Mouse (Mus musculus) adrenal gland, postnatal 25 days (tissue): ENCODE measurements at regions not wholly inside any gene's neighbourhood (a gene's known extent, or its start where the extent isn't known, plus 50 kb on each side); places are given as distances from the start of the nearest gene placed in this dataset.

Experiments
- DNase-seq: peaks from one replicate; pipeline ENCODE4 v3.0.0; 2021; ENCODE audit warnings: mixed read lengths

DNA sequence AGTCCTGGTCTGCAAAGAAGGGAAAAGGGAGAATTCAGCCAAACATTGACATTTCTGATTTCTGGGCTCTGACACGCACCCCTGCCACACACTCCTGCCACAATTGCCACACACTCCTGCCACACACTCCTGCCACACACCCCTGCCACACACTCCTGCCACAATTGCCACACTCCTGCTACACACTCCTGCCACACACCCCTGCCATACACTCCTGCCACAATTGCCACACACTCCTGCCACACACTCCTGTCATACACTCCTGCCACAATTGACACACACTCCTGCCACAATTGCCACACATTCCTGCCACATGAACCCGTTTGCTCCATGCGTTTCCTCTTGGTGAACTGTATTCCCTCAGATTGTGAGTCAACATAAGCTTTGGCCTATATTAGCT lies 130.0 kb upstream of the Gm9833 start:
- no peak for DNase-seq

DNA sequence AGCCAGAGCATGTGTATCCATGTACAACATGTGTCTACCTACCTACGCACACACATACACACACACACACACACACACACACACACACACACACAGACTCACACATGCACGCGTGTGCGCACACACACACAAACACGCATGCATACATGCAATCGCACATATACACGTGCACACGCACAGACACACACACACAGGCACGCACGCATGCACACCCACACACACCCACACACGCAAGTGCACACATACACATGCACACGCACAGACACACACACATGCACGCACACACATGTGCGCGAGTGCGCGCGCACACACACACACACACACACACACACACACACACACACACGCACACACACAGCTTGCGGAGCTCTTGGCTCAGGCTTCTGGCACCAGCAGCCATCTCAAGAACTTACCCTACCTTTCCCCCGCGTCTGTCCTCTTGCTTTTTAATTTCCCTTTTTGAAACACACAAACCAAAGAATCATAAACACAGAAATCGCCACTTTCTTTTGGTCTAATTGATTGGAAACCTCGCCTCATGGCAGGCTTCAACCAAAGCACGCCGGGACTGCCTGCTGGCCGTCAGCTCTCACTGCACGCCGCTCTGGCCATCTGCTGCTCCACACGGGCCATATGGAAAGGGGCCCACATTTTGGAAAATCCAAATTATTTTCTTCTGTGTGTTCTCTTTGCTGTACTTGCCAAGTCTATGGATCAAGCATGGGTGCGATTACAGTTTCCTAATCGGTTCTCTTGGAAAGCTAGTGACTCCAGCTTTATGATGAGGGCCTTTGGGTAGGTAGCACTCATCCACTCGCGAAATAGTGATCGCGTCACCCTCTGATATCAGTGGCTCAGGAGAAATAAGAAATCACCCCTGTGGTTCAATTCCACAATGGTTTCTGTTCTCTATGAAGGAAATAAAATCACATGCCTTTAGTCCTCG lies 127.9 kb upstream of the Gm9833 start:
- DNase-seq, result no peak

DNA sequence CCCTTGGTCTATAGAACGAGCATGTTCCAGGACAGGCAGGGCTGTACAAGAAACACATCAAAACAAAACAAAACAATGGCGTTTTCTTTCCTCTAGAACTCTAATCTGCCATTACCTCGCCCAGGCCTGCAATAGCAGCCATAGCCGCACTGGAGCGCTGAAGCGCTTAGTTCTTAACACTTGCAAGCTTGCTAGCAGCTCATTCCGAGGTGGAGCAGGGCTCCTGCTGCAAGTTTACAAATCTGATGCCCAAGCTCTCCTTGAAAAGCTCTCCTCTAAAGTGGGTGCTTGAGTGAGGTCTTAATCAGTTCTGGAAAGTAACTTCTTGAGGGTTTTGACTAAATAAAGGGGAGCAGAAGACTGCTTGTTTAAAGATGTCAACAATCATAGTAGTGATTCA lies 127.2 kb upstream of the Gm9833 start:
- DNase-seq, result no peak
